Mouse (Mus musculus) liver, embryonic 14.5 days (tissue): Measurements from ENCODE around the gene Ilf2. TPM values are rescaled to one million over a fixed set of nuclear protein-coding genes. Genes with fewer than 3 reads are reported as not detected.

Source experiments
- ATAC-seq: fragments of 200-750 bp; cut with Nextera tagmentation; 2 replicates; pipeline ENCODE4 v1.8.0; 2017; ENCODE audit warnings: moderate number of reproducible peaks, mild to moderate bottlenecking, moderate library complexity; ENCODE audit not compliant: insufficient read depth
- DNase-seq, 3 experiments: peaks; one replicate each; pipeline ENCODE4 v3.0.0-alpha.2; 2012 to 2013; ENCODE audit warnings: low read depth in 3 of 3, low spot score in 3 of 3
- H3K27ac ChIP-seq: fragments of 300-500 bp; sonication (generic); 2 replicates; pipeline ENCODE4 v1.5.1; 2014; ENCODE audit warnings: moderate library complexity, mild to moderate bottlenecking, control low read depth, inconsistent platforms
- H3K27me3 ChIP-seq: fragments of 300-500 bp; sonication (generic); 2 replicates; pipeline ENCODE4 v1.6.1; 2014; ENCODE audit warnings: mild to moderate bottlenecking, low read length, moderate library complexity; ENCODE audit not compliant: control insufficient read depth, insufficient read depth
- H3K36me3 ChIP-seq: fragments of 300-500 bp; sonication (generic); replicated peaks from 2 replicates; pipeline ENCODE4 v1.6.1; 2014; ENCODE audit warnings: low read depth; ENCODE audit not compliant: control insufficient read depth, insufficient read depth
- H3K4me1 ChIP-seq, 2 experiments: fragments of 200-500 bp in 1 of 2; fragments of 300-500 bp in 1 of 2; sonication (generic) in 1 of 2; replicated peaks; 2 replicates each; pipeline ENCODE4 v1.6.1; 2012 to 2014; ENCODE audit warnings: antibody characterized with exemption in 1 of 2, inconsistent platforms in 1 of 2, low read length in 1 of 2; ENCODE audit not compliant: control insufficient read depth in 2 of 2, insufficient read depth in 2 of 2
- H3K4me2 ChIP-seq: fragments of 300-500 bp; sonication (generic); 2 replicates; pipeline ENCODE4 v1.6.1; 2014; ENCODE audit warnings: low read depth, mild to moderate bottlenecking, control low read depth, moderate library complexity
- H3K4me3 ChIP-seq, 2 experiments: fragments of 200-500 bp in 1 of 2; fragments of 300-500 bp in 1 of 2; sonication (generic) in 1 of 2; 2 replicates each; pipeline ENCODE4 v1.5.1; 2012 to 2014; ENCODE audit warnings: low read depth in 2 of 2, low read length in 2 of 2, mild to moderate bottlenecking in 2 of 2, control low read depth in 1 of 2, inconsistent platforms in 1 of 2, moderate library complexity in 1 of 2; ENCODE audit not compliant: insufficient read depth in 1 of 2
- H3K9ac ChIP-seq: fragments of 300-500 bp; sonication (generic); replicated peaks from 2 replicates; pipeline ENCODE4 v1.6.1; 2014; ENCODE audit warnings: mild to moderate bottlenecking, control low read depth, moderate library complexity
- H3K9me3 ChIP-seq: fragments of 300-500 bp; sonication (generic); 2 replicates; pipeline ENCODE4 v1.6.1; 2016; ENCODE audit warnings: low read length, mixed read lengths; ENCODE audit not compliant: control insufficient read depth
- CTCF ChIP-seq: IDR thresholded peaks from 2 replicates; pipeline ENCODE4 v1.5.1; 2016; ENCODE audit warnings: antibody characterized with exemption, low read depth, control low read depth
- EP300 ChIP-seq: IDR thresholded peaks from 2 replicates; pipeline ENCODE4 v1.6.1; 2016; ENCODE audit warnings: antibody characterized with exemption, low read depth
- WGBS: fragments of 180-500 bp; shearing (Covaris S2); extraction: QIAGEN DNeasy Blood & Tissue Kit; methylation state at CpG from one replicate; pipeline ENCODE4 v1.1.7; 2014; ENCODE audit not compliant: insufficient replicate concordance; 5-methylcytosine and 5-hydroxymethylcytosine counted together
- polyA plus RNA-seq, 2 experiments: library from polyadenylated mRNA; depleted of rRNA in 1 of 2; stranded (reverse) in 1 of 2; unstranded in 1 of 2; fragments of >200 nt; fragmentation: Nextera tagmentation in 1 of 2; extraction: Ambion mirVana in 1 of 2; gene quantifications; 2 replicates each; pipeline versions ENCODE4 v1.2.1 to v1.2.3; 2012 to 2014

Ilf2 gene
- polyA plus RNA-seq, 2 experiments: 34.5 to 46.5 TPM

- Histone ChIP-seq H3K36me3 (no peaks in the 10 kb centered on the region), H3K27ac (no peak overlapping the region), H3K4me2 (no peak overlapping the region), H3K4me3 (no peak overlapping the region), H3K9me3 (no peaks in the 10 kb centered on the region), H3K4me1 (peaks cover 0 to 12% of the 10 kb centered on the region in 2 experiments; a peak in 2 of 4 replicates), H3K27me3 (no peaks in the 10 kb centered on the region), H3K9ac (no peak overlapping the region)
- TF ChIP-seq CTCF: no peak
- no peak for TF ChIP-seq EP300
- ATAC-seq (no peak), DNase-seq (no peak)
- WGBS: 53% methylated on average over 3 of the region's 3 CpGs
Observed at GRCm38 (mm10) chr3:90443977-90444376, 31.9 kb upstream of the Ilf2 start.

GRCm38 (mm10) chr3:90445417-90446200 is 30.3 kb upstream of the Ilf2 start:
- Histone ChIP-seq H3K27me3 (no peaks in the 10 kb centered on the region), H3K4me2 (peak overlapping the region; percentile 49; the same call in 1 of the 2 replicates), H3K9ac (no peak overlapping the region), H3K4me1 (peaks cover 0 to 14% of the 10 kb centered on the region in 2 experiments; a peak in 2 of 4 replicates), H3K4me3 (no peak overlapping the region), H3K9me3 (no peaks in the 10 kb centered on the region), H3K36me3 (no peaks in the 10 kb centered on the region), H3K27ac (no peak overlapping the region)
- DNase-seq (no peak), ATAC-seq (no peak)
- WGBS: 58% methylated on average over 11 of the region's 11 CpGs
- TF ChIP-seq EP300 (no peak), CTCF (no peak)

- no peaks in the 10 kb centered on the region for H3K9me3 ChIP-seq
- H3K4me1 ChIP-seq: peaks cover 0 to 21% of the 10 kb centered on the region in 2 experiments; a peak in 2 of 4 replicates
- TF ChIP-seq EP300: no peak
- peak; percentile 40 to 41 (median 41) for DNase-seq
- H3K4me2 ChIP-seq: peak overlapping the region; percentile 49
- 3% methylated on average over 17 of the region's 17 CpGs for WGBS
- H3K4me3 ChIP-seq: peak overlapping the region; percentile 18 to 53
- no peaks in the 10 kb centered on the region for H3K27me3 ChIP-seq
- ATAC-seq: peak; percentile 80
- H3K36me3 ChIP-seq: no peaks in the 10 kb centered on the region
- H3K27ac ChIP-seq: no peak overlapping the region
- H3K9ac ChIP-seq: 0 out of 2 replicates have a peak overlapping the region, but pooled peaks have one; percentile 10
Observed at GRCm38 (mm10) chr3:90446389-90447122, 29.4 kb upstream of the Ilf2 start.

- WGBS: 58% methylated on average over 7 of the region's 7 CpGs
- ATAC-seq: peak; percentile 22; the same call in 1 of the 2 replicates
- no peak for DNase-seq
- Histone ChIP-seq H3K4me1 (peaks cover 0 to 26% of the 10 kb centered on the region in 2 experiments; a peak in 2 of 4 replicates), H3K4me3 (no peak overlapping the region), H3K9ac (no peak overlapping the region), H3K27me3 (no peaks in the 10 kb centered on the region), H3K36me3 (no peaks in the 10 kb centered on the region), H3K4me2 (peak overlapping the region; percentile 49), H3K27ac (no peak overlapping the region), H3K9me3 (no peaks in the 10 kb centered on the region)
- TF ChIP-seq CTCF (no peak), EP300 (no peak)
Observed at GRCm38 (mm10) chr3:90447123-90447494, 28.8 kb upstream of the Ilf2 start.

DNA sequence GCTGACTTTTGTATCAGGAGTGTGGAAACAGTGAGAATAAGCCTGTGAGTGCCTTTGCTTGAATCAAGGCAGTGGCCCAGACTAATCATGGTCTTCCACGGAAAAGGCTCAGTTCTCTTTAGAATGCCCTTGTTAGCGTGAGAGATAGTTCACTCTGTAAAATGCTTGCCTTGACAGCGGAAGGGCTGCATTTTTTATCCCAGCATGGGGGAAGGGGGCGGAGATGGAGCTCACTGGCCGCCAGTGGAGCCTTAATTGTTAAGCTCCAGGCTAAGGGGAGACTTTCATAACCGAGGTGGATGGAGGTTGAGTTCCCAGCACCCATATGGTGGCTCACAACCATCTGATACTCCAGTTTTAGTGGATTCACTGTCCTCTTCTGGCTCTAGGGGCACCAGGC is 27.3 kb upstream of the Ilf2 start:
- WGBS: 53% methylated on average over 6 of the region's 6 CpGs
- Histone ChIP-seq H3K4me3 (no peak overlapping the region), H3K36me3 (no peaks in the 10 kb centered on the region), H3K4me2 (no peak overlapping the region), H3K27me3 (no peaks in the 10 kb centered on the region), H3K4me1 (peaks cover 0 to 26% of the 10 kb centered on the region in 2 experiments; a peak in 2 of 4 replicates), H3K27ac (no peak overlapping the region), H3K9ac (no peak overlapping the region), H3K9me3 (no peaks in the 10 kb centered on the region)
- TF ChIP-seq CTCF: no peak
- TF ChIP-seq EP300: no peak
- ATAC-seq (no peak), DNase-seq (no peak)
